Mouse (Mus musculus): ENCODE data around the gene Fgf7. TPM values are rescaled to one million over a fixed set of nuclear protein-coding genes. Genes with fewer than 3 reads are reported as not detected.

Fgf7 gene
- polyA plus RNA-seq, 1 experiment from 2014 or later, result 0.30 TPM

DNA sequence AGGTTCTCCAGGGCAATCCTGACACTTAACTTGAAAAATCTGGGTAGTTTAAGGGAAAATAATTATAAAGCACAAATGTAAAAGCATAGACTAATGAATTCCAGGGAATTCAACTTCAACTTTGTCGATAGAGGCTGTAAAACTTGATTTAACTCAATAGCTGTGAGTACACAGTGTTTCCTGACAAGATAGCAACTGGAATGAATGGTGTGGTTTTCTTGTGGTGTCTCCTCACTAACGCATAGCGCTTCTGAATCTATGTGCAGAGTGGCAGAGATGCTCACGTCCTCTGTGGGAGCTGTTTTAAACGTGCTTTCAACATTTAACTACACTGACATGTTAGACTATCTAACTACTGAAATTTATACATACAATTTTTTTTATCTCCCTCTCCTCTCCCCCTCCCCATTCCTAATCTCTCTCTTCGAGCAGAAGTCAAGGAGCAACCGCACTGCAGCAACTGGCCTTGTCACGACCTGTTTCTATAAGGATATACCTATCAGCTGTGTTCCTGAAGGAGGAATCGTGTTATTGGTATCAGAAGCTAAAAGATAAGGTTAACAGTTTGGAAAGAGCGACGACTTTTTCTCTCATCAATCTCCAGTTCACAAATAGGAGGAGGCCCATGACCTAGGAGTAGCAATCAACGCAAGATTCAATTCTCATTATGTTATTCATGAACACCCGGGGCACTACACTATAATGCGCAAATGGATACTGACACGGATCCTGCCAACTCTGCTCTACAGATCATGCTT, 734 bp downstream of the Fgf7 start:
- Histone ChIP-seq H3K4me2 (replicated peaks; ENCODE audit: low read depth, low read length) (no peak overlapping the region; the same call in 1 of the 2 replicates), H3K27ac (ENCODE audit: low read depth, low read length) (no peak overlapping the region)

DNA sequence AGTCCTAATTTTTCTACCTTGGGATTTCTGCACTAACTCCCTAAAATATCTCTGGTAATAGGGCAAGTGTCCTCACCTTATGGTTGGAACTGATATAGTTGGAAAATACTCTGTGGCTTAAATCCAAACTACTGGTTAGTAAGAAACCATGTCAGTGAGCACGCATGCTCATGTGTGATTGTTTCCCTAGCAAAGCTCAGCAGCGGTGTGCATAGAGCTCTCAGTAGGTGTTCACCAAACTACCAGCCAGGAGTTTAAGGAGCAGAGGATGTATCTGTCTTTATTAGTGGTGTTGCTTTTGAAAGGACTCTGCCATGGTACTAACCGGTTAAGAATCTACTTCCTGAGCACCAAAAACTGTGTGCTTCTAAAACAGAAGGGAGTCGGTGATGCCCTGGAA, 1.7 kb downstream of the Fgf7 start:
- Histone ChIP-seq H3K9me3 (ENCODE audit: control insufficient read depth, low read length) (no peaks in the 10 kb centered on the region), H3K36me3 (ENCODE audit: control insufficient read depth, insufficient read depth, low read length) (no peaks in the 10 kb centered on the region), H3K4me3 (ENCODE audit: low read length) (no peak overlapping the region), H3K4me1 (ENCODE audit: control insufficient read depth, insufficient read depth, low read length) (no peaks in the 10 kb centered on the region), H3K27ac (ENCODE audit: low read depth, low read length) (no peak overlapping the region), H3K4me2 (replicated peaks; ENCODE audit: low read depth, low read length) (no peak overlapping the region), H3K27me3 (ENCODE audit: control insufficient read depth, insufficient read depth, low read length) (no peaks in the 10 kb centered on the region), H3K9ac (ENCODE audit: low read depth, low read length) (no peak overlapping the region)
- ATAC-seq (ENCODE audit: low FRiP score, low TSS enrichment), result no peak
- WGBS, result 84% methylated on average over 4 of the region's 4 CpGs

More for the DNA sequence above, 734 bp downstream of the Fgf7 start:
- Histone ChIP-seq H3K27me3 (ENCODE audit: control insufficient read depth, insufficient read depth, low read length) (no peaks in the 10 kb centered on the region), H3K36me3 (ENCODE audit: control insufficient read depth, insufficient read depth, low read length) (no peaks in the 10 kb centered on the region), H3K9me3 (ENCODE audit: control insufficient read depth, low read length) (no peaks in the 10 kb centered on the region), H3K9ac (ENCODE audit: low read depth, low read length) (no peak overlapping the region), H3K4me3 (ENCODE audit: low read length) (no peak overlapping the region; the same call in 1 of the 2 replicates), H3K4me1 (ENCODE audit: control insufficient read depth, insufficient read depth, low read length) (no peaks in the 10 kb centered on the region)
- no peak for ATAC-seq (ENCODE audit: low FRiP score, low TSS enrichment)
- WGBS, result 78% methylated on average over 15 of the region's 15 CpGs

DNA sequence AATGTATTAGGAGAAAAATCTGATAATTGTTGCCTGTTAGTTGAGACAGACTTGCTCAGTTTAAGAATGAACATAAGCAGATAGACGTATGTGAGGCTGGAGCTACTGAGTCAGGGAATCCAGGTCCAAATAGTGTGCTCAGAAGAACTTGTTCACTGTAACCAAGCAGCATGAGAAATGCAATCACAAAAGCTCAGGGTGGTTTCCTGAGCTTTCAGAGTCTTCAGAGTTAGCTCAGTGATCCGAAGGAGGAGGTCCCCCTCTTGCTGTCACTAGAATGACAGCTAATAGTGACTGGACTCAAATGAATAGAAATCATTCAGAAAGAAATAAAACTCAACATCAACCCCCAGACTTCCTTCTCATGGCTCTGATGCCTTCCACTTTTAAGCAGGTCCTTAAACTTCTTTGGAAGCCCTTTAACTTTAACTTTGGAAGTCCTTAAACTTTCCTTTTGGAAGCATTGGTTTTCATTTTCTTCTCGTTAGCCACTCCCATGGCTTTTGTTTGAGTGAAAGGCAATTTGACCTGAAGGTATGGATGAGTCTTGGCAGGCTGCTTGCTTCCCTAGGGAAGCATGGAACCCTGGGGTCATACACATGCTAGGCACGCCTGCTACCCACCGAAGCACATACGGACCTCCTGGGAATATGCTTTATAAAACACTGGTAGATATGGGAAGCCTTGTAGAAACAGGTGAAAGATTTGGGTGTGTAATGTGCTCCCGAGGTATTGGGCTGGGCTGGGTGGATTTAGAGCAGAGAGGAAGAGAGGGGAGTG, 4.0 kb downstream of the Fgf7 start:
- ATAC-seq (ENCODE audit: low FRiP score, low TSS enrichment), result no peak
- H3K4me2 ChIP-seq (replicated peaks; ENCODE audit: low read depth, low read length), result no peak overlapping the region
- no peaks in the 10 kb centered on the region for H3K4me1 ChIP-seq (ENCODE audit: control insufficient read depth, insufficient read depth, low read length)
- no peaks in the 10 kb centered on the region for H3K27me3 ChIP-seq (ENCODE audit: control insufficient read depth, insufficient read depth, low read length)
- WGBS, result 83% methylated on average over 7 of the region's 7 CpGs
- H3K27ac ChIP-seq (ENCODE audit: low read depth, low read length), result no peak overlapping the region
- H3K9ac ChIP-seq (ENCODE audit: low read depth, low read length), result no peak overlapping the region
- H3K9me3 ChIP-seq (ENCODE audit: control insufficient read depth, low read length), result no peaks in the 10 kb centered on the region
- no peak overlapping the region for H3K4me3 ChIP-seq (ENCODE audit: low read length)
- H3K36me3 ChIP-seq (ENCODE audit: control insufficient read depth, insufficient read depth, low read length), result no peaks in the 10 kb centered on the region

DNA sequence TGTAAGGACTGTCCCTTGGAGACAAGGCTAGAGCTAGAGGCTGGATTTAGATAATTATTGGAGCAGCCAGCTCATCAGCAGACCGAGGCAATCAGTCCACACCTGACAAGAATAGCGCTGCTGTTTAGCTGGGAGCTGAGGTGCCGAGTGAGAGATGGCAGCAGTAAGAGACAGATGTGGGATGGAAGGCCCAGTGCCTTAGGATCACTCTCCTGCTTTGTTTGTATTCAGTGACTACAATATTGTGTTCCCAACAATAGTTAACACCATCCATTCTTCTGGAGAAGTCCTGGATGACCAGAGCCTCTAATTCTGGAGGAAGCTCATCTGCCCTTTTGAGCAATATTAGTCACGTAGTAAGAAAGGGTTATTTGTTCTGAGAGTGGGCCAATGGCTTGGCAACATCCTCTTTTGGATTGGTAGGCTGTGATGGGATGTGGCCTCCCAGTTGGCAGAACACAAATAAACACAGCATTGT, 5.0 kb downstream of the Fgf7 start:
- Histone ChIP-seq H3K9me3 (ENCODE audit: control insufficient read depth, low read length) (no peaks in the 10 kb centered on the region), H3K4me2 (replicated peaks; ENCODE audit: low read depth, low read length) (no peak overlapping the region), H3K36me3 (ENCODE audit: control insufficient read depth, insufficient read depth, low read length) (no peaks in the 10 kb centered on the region), H3K4me1 (ENCODE audit: control insufficient read depth, insufficient read depth, low read length) (no peaks in the 10 kb centered on the region), H3K9ac (ENCODE audit: low read depth, low read length) (no peak overlapping the region), H3K4me3 (ENCODE audit: low read length) (no peak overlapping the region), H3K27me3 (ENCODE audit: control insufficient read depth, insufficient read depth, low read length) (no peaks in the 10 kb centered on the region), H3K27ac (ENCODE audit: low read depth, low read length) (no peak overlapping the region)
- no peak for ATAC-seq (ENCODE audit: low FRiP score, low TSS enrichment)
- 87% methylated on average over 4 of the region's 4 CpGs for WGBS

DNA sequence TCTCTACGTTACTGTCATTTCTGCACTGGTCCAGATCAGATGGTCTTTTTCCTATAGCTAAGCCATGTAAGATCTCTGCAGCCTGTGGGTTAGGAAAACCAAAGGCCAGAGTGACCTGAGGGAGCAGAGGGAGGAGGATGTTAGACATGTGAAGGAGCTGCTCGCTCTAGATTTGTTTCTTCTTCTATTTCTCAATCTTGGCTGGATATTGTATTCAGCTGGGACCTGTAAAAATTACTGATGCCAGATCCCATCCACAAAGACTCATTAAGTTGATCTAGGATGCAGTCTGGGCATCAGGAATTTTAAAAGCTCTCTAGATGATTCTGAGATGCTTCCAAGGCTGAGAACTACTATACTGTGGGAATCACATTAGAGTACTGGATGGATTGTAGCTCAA, 6.2 kb downstream of the Fgf7 start:
- H3K36me3 ChIP-seq (ENCODE audit: control insufficient read depth, insufficient read depth, low read length), result no peaks in the 10 kb centered on the region
- H3K27ac ChIP-seq (ENCODE audit: low read depth, low read length), result no peak overlapping the region
- H3K27me3 ChIP-seq (ENCODE audit: control insufficient read depth, insufficient read depth, low read length), result no peaks in the 10 kb centered on the region
- no peak overlapping the region for H3K9ac ChIP-seq (ENCODE audit: low read depth, low read length)
- ATAC-seq (ENCODE audit: low FRiP score, low TSS enrichment), result no peak
- no peaks in the 10 kb centered on the region for H3K9me3 ChIP-seq (ENCODE audit: control insufficient read depth, low read length)
- H3K4me3 ChIP-seq (ENCODE audit: low read length), result no peak overlapping the region
- H3K4me1 ChIP-seq (ENCODE audit: control insufficient read depth, insufficient read depth, low read length), result no peaks in the 10 kb centered on the region
- no peak overlapping the region for H3K4me2 ChIP-seq (replicated peaks; ENCODE audit: low read depth, low read length)
- 78% methylated on average over 2 of the region's 2 CpGs for WGBS

DNA sequence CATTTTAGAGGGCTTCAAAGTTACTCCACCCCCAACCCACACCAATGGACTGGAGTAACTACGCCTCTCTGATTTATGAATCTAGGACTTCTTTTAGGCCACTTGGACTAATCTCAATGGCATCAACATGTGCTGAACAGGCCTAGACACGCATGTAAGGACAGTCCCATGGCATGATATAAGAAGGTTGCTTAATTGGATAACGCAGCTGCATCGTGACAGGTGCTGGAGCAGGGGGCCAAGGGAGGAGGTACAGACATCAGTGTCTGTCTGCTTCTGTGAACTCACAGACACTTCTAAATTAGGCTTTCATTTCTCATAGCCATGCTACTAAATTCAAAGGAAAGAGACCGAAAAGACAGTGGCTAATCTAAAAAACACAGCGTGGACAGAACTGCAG, 6.8 kb downstream of the Fgf7 start:
- ATAC-seq (ENCODE audit: low FRiP score, low TSS enrichment), result no peak
- Histone ChIP-seq H3K4me2 (replicated peaks; ENCODE audit: low read depth, low read length) (no peak overlapping the region), H3K4me1 (ENCODE audit: control insufficient read depth, insufficient read depth, low read length) (no peaks in the 10 kb centered on the region), H3K27me3 (ENCODE audit: control insufficient read depth, insufficient read depth, low read length) (no peaks in the 10 kb centered on the region), H3K9me3 (ENCODE audit: control insufficient read depth, low read length) (no peaks in the 10 kb centered on the region), H3K36me3 (ENCODE audit: control insufficient read depth, insufficient read depth, low read length) (no peaks in the 10 kb centered on the region), H3K4me3 (ENCODE audit: low read length) (no peak overlapping the region), H3K27ac (ENCODE audit: low read depth, low read length) (no peak overlapping the region), H3K9ac (ENCODE audit: low read depth, low read length) (no peak overlapping the region)
- 91% methylated on average over 6 of the region's 6 CpGs for WGBS

DNA sequence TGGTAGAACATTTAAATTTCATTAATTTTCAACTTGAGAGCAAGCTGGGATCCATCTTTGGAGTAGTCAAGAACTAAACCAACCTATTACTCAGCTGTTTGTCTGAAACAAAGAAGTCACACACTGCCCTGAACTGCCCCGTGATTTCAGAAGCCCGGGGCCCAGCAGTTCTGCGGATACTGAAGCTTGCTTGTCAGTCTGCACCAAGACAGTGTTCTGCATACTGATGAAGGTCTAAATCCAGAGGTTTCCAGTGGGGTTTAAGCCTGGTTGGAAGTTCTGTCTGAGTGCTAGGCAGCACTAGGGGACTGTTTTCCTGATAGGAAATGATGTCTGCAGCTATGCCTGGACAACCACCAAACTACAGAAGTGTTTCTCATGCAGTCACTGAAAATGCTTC, 8.2 kb downstream of the Fgf7 start:
- no peak overlapping the region for H3K4me2 ChIP-seq (replicated peaks; ENCODE audit: low read depth, low read length)
- H3K4me1 ChIP-seq (ENCODE audit: control insufficient read depth, insufficient read depth, low read length), result no peaks in the 10 kb centered on the region
- no peak overlapping the region for H3K9ac ChIP-seq (ENCODE audit: low read depth, low read length)
- H3K4me3 ChIP-seq (ENCODE audit: low read length), result no peak overlapping the region
- 77% methylated on average over 3 of the region's 3 CpGs for WGBS
- H3K27me3 ChIP-seq (ENCODE audit: control insufficient read depth, insufficient read depth, low read length), result no peaks in the 10 kb centered on the region
- no peaks in the 10 kb centered on the region for H3K36me3 ChIP-seq (ENCODE audit: control insufficient read depth, insufficient read depth, low read length)
- no peak overlapping the region for H3K27ac ChIP-seq (ENCODE audit: low read depth, low read length)
- ATAC-seq (ENCODE audit: low FRiP score, low TSS enrichment), result no peak
- H3K9me3 ChIP-seq (ENCODE audit: control insufficient read depth, low read length), result no peaks in the 10 kb centered on the region

DNA sequence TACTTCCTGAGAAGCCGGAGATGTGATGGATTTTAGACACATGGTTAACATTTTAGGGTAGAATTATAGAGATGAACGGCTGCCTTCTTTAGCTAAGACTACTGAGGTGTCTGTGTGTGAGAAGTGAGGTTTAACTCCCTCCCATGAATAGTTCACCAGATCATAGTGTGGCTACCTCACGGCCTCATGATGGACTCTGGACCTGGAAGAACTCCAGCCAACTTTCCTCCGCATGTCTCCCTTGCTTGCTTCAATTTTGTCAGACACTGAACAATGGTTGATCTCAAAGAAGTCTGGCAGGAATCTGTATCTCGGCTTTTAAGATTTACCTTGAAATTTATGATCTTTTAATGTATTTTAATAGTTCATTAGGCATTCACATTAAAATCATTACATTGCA, 11.2 kb downstream of the Fgf7 start:
- Histone ChIP-seq H3K36me3 (ENCODE audit: control insufficient read depth, insufficient read depth, low read length) (no peaks in the 10 kb centered on the region), H3K4me3 (ENCODE audit: low read length) (no peak overlapping the region), H3K27me3 (ENCODE audit: control insufficient read depth, insufficient read depth, low read length) (no peaks in the 10 kb centered on the region), H3K9me3 (ENCODE audit: control insufficient read depth, low read length) (no peaks in the 10 kb centered on the region), H3K27ac (ENCODE audit: low read depth, low read length) (no peak overlapping the region), H3K9ac (ENCODE audit: low read depth, low read length) (no peak overlapping the region), H3K4me2 (replicated peaks; ENCODE audit: low read depth, low read length) (no peak overlapping the region), H3K4me1 (ENCODE audit: control insufficient read depth, insufficient read depth, low read length) (no peaks in the 10 kb centered on the region)
- ATAC-seq (ENCODE audit: low FRiP score, low TSS enrichment), result no peak
- 90% methylated on average over 5 of the region's 5 CpGs for WGBS
